Mouse (Mus musculus) Patski (cell line): ENCODE measurements around the gene Nsun6. TPM values are rescaled to one million over a fixed set of nuclear protein-coding genes. Genes with fewer than 3 reads are reported as not detected.

Source experiments
- ATAC-seq: fragments of 100-300 bp; one replicate; pipeline ENCODE4 v1.8.0; 2021
- CTCF ChIA-PET: fragments of 350-600 bp; sonication (Branson Sonifier 250); formaldehyde crosslinking; loops from one replicate; lab custom pipeline; 2022; ENCODE audit warnings: inconsistent platforms; lab: Charles Lee
- POLR2A ChIA-PET: fragments of 350-600 bp; sonication (Branson Sonifier 250); formaldehyde crosslinking; loops from one replicate; lab custom pipeline; 2022; ENCODE audit warnings: antibody characterized with exemption, inconsistent platforms; lab: Charles Lee
- DNase-seq: peaks from one replicate; pipeline ENCODE4 v3.0.0-alpha.2; 2011; ENCODE audit warnings: low read depth, low spot score
- H3K27me3 ChIP-seq: fragments of 371-371 bp; one replicate; pipeline ENCODE4 v1.5.1; 2021
- CTCF ChIP-seq: fragments of 100-300 bp; IDR thresholded peaks from one replicate; pipeline ENCODE4 v1.5.1; 2021
- in situ Hi-C: fragments of 300-500 bp; cut with MboI; formaldehyde crosslinking; loops from 3 replicates; pipeline ENCODE4 v1.11.1; 2018; ENCODE audit warnings: low pct_unique_long_range_greater_than_20kb, mixed read lengths
- polyA plus RNA-seq: library from polyadenylated mRNA; unstranded; gene quantifications from one replicate; pipeline ENCODE4 v1.2.3, GENCODE M21; 2021

Gene Nsun6
- 4.3 TPM for polyA plus RNA-seq

DNA sequence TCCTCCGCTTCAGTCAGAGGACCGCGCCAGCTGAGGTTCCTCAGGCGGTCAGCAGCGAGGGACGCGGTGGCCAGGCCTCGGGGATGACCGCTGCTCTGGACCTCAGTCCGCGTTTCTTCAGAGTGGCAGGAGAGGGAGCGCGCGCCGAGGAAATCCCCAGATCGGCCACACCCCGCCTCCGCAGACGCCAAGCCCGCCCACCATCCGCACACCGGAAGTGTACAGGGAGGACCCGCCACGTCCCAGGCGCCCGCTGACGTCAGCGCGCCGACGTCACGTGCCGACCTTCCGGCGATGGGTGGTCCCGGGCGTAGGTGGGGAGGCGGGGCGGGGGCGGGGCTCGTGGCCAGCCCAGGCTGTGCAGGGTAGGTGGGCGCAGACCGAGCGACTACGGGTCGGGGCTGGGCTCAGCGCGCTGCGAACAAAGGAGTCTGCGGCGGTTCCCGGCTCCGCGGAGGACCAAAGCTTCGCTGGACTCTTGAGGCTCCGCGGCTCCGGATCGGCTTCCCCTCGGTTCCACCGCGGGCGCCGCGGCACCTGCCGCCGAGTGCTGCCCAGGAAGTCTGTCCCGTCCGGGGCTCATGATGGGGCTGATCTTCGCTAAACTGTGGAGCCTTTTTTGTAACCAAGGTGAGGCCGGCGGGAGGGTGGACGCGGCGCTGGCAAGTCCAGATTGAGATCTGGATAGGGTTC lies at the start of gene Nsun6:
TSS of gene Nsun6 (minus strand) at position 125 of the 693 bp plus-strand sequence.
- DNase-seq (peak; percentile 60), ATAC-seq (peak; percentile 99)
- in situ Hi-C loops: no loop called here
- peak; percentile 41 for TF ChIP-seq CTCF
- POLR2A ChIA-PET: no interaction called here
- CTCF ChIA-PET: no interaction called here
- no peaks in the 10 kb centered on the region for H3K27me3 ChIP-seq

DNA sequence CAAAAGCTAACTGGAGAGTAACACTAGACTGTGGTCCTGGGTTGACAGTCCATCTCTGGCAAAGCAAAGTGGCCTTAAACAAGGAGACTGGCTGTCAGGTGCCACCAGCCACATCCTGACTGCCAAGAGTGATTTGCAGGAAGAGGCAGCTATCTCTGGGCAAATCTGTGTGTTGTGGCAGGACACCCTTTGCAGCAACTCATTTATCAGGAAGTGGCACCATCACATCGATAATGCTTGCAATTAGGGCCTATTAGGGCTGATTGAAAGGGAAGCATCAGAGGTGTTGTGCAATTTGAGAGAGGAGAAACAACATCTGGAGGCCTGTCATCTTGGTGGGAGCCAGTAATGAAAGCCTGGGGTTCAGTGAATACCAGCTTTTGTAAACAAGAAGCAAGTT lies 49.5 kb upstream of the Nsun6 start:
- H3K27me3 ChIP-seq: no peaks in the 10 kb centered on the region
- no peak for ATAC-seq
- in situ Hi-C loops: no loop called here
- ChIA-PET POLR2A (no interaction called here), CTCF (no interaction called here)
- DNase-seq: no peak
- TF ChIP-seq CTCF: no peak

GRCm38 (mm10) chr2:15096514-15097090 lies 41.7 kb upstream of the Nsun6 start:
- H3K27me3 ChIP-seq: peaks cover 9% of the 10 kb centered on the region
- POLR2A ChIA-PET: no interaction called here
- TF ChIP-seq CTCF: no peak
- DNase-seq: no peak
- CTCF ChIA-PET: no interaction called here
- in situ Hi-C loops: loop anchor here (25.0 kb wide), 1 partner anchor 1216 kb away; no protein-coding TSS in a partner anchor
- ATAC-seq: no peak

- CTCF ChIA-PET: interaction anchor here (0.9 to 2.7 kb wide), 2 partner anchors 8 to 12 kb away, joined by 4 to 10 read pairs; no protein-coding TSS in a partner anchor
Observed at GRCm38 (mm10) chr2:15087308-15087707, 32.4 kb upstream of the Nsun6 start.

GRCm38 (mm10) chr2:15083702-15084101 lies 28.8 kb upstream of the Nsun6 start:
- ATAC-seq (no peak), DNase-seq (no peak)
- CTCF ChIA-PET: no interaction called here
- no peaks in the 10 kb centered on the region for H3K27me3 ChIP-seq
- in situ Hi-C loops: loop anchor here (25.0 kb wide), 1 partner anchor 1229 kb away; no protein-coding TSS in a partner anchor
- no peak for TF ChIP-seq CTCF
- POLR2A ChIA-PET: interaction anchor here (0.8 kb wide), 1 partner anchor 10 kb away, joined by 6 read pairs; no protein-coding TSS in a partner anchor

More at GRCm38 (mm10) chr2:15087308-15087707, 32.4 kb upstream of the Nsun6 start:
- in situ Hi-C loops: loop anchor here (25.0 kb wide), 1 partner anchor 1225 kb away; no protein-coding TSS in a partner anchor
- no peak for ATAC-seq
- TF ChIP-seq CTCF: no peak
- POLR2A ChIA-PET: interaction anchor here (0.6 kb wide), 1 partner anchor 870 kb away, joined by 3 read pairs; no protein-coding TSS in a partner anchor
- DNase-seq: no peak
- no peaks in the 10 kb centered on the region for H3K27me3 ChIP-seq

- DNase-seq (no peak), ATAC-seq (no peak)
- CTCF ChIA-PET: no interaction called here
- H3K27me3 ChIP-seq: no peaks in the 10 kb centered on the region
- TF ChIP-seq CTCF: no peak
- in situ Hi-C loops: no loop called here
- POLR2A ChIA-PET: no interaction called here
Observed at GRCm38 (mm10) chr2:15067091-15067490, 12.2 kb upstream of the Nsun6 start.

DNA sequence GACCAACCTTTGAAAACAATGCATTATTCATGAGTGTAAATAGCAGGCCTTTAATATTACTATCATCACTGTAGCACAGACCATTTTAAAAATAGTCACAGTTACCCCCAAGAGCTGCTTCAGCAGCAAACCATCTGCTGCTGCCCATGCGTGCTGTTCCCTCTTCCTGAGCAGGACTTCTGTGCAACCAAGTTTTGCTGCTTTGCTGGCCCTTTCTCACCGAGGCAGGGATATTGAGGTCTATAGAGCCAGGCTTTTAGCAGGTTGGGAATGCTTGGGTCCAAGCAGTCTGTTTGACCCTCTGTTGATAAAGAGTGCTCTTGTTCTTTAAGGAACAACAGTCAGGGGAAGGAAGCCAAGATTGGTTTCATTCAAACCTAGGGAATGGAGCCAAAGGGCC lies 10.6 kb upstream of the Nsun6 start:
- DNase-seq: no peak
- ChIA-PET CTCF (no interaction called here), POLR2A (no interaction called here)
- no peak for TF ChIP-seq CTCF
- no peaks in the 10 kb centered on the region for H3K27me3 ChIP-seq
- in situ Hi-C loops: no loop called here
- no peak for ATAC-seq

GRCm38 (mm10) chr2:15064380-15065269 lies 9.8 kb upstream of the Nsun6 start:
- DNase-seq (no peak), ATAC-seq (no peak)
- in situ Hi-C loops: no loop called here
- POLR2A ChIA-PET: no interaction called here
- TF ChIP-seq CTCF: no peak
- no peaks in the 10 kb centered on the region for H3K27me3 ChIP-seq
- CTCF ChIA-PET: no interaction called here

- TF ChIP-seq CTCF: no peak
- POLR2A ChIA-PET: no interaction called here
- in situ Hi-C loops: no loop called here
- CTCF ChIA-PET: no interaction called here
- ATAC-seq (no peak), DNase-seq (no peak)
- H3K27me3 ChIP-seq: no peaks in the 10 kb centered on the region
Observed at GRCm38 (mm10) chr2:15063815-15064214, 8.9 kb upstream of the Nsun6 start.

DNA sequence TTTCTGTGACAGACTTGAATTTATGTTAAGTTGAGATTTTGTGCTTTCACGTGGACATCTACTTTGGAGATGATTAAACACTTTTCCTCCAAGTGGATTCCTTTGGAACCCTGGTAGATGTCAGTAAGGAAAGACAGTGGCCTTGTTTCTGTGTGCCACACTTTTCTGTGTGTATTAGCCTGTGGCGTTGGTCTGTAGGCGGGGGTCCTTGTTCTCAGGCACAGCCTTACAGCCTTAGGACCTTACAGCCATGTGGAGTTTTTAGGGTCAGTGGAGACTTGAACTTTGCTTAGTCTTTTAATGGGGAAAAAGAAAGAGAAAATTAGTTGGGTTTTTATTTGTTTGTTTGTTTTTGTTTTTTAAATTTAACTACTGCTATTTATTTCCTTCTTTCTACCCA lies 6.0 kb upstream of the Nsun6 start:
- in situ Hi-C loops: no loop called here
- ATAC-seq (no peak), DNase-seq (no peak)
- POLR2A ChIA-PET: no interaction called here
- CTCF ChIA-PET: no interaction called here
- no peak for TF ChIP-seq CTCF
- no peaks in the 10 kb centered on the region for H3K27me3 ChIP-seq
